Mouse (Mus musculus): ENCODE data around the gene Dad1.
"Not testable (repeated sequence)": the region's sequence is repeated elsewhere in the genome, so short reads cannot be mapped to it uniquely, and the experiment has no call there.

The Dad1 gene

DNA sequence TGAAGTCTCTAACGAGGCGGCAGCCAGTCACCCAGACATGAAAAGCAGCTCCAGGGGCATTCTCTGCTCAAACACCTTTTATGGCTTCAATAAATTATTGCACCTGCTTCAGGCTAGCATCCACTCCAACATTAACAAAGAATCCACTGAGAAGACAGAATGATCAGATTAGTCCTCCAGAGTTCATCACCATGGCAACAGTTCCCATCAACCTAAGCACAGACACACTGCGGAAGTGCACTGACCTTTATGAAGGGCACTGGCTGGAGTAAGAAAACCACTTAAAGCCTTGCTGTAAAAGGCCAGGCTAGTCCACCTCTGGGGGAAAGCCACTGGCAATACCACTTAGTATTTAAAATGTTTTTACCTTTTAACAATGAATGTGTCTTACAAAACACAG is 9.7 kb downstream of the Dad1 start:
- no peak for DNase-seq

DNA sequence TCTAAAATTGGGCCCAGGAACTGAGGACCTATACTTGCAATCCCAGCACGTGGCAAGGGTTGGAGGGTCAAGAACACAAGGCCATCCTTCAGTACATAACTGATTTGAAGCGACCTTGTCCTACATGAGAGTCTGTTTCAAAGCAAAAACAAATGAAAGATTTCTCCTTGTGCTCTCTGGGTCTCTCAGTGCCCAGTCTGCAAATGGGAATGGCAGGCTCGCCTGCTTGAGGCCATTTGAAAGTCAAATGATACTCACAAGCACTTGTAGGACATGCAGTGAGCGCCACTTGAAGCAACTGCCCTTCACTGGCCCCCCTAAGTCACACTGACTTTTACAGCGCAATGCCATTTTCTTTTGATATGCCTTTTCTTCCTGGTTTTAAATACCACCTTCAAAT is 13.4 kb downstream of the Dad1 start:
- no peak for DNase-seq

DNA sequence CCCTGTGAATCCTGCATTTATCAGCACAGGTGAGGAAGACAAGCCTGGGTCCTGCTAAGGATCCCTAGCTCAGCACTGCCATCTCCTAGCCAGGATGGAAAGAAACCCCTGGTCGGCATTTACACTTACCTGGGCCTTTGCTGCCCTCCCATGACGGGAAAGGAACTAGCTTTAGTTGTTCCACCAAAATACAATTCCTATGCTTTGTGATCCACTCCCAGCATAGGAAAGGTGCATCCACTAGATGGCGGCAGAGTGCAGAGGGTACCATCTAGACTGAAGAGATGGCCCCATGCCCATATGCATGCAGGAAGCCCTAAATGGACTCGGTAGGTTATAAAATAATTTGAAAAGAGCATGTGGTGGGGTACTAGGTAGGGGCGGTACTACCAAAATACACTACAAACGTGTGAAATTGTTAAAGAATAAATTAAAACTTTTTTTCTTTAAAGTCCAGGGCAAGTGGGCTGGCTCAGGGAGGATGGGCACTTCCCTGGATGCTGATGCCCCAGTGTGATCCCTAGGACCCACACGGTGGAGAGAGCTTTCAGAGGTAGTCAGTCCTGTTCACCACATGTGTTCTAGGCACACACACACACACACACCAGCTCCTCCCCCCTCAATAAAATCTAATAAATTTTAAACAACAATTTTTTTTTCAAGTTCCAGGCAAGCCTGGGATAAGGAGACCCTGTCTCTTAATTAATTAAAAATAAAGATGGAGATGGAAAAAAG is 14.7 kb downstream of the Dad1 start:
- peak; percentile 78 for DNase-seq

DNA sequence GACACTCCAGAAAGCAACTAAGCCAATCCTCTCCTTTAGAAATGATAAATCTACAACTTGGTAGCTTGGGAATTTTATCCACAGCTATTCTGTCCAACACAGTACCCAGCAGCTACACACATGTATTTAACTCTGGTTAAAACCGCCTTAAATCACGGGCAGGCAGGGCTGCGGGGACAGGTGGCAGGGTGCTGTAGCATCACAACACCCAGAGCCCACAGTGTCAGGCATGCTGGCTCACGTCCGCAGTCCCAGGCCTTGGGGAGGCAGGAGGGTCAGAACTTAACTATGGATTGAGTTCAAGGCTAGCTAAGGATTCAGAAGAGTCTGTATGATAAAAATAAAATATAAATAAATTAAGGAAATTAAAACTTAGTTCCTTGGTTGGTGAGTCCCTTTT is 17.0 kb downstream of the Dad1 start:
- no peak for DNase-seq

DNA sequence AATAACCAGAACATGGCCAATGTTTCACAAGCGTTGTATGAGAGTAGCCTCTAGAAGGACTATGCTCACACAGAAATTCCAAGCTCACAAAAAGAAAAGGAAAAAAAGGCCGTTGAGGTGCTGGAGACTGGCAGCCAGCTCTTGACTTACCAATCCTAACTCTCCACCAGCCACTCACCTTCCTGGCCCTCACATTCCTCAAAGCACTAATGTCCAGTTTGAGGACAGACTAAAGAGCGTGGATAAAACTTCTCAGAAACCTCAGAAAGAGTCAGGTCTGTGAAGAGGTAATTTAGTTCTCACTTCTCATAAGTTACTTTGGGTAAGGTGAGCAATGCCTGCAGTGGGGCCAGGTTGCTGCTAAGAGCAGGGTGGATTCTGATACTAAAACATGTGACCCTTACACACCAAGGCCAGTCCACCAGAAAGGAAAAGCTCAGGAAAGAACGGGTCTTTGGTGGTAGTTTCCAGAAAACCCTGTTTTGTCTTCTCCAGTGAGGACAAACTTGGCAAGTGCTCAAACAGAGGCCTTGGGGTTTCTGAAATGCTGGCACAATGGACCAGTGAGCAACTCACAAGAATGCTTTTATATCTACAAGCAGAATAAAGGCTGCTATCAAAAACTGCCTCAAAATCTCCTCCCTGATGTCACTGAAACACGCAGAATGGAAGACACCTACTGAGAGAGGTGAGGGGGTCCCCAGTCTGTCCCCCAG is 17.9 kb downstream of the Dad1 start:
- DNase-seq = no peak

DNA sequence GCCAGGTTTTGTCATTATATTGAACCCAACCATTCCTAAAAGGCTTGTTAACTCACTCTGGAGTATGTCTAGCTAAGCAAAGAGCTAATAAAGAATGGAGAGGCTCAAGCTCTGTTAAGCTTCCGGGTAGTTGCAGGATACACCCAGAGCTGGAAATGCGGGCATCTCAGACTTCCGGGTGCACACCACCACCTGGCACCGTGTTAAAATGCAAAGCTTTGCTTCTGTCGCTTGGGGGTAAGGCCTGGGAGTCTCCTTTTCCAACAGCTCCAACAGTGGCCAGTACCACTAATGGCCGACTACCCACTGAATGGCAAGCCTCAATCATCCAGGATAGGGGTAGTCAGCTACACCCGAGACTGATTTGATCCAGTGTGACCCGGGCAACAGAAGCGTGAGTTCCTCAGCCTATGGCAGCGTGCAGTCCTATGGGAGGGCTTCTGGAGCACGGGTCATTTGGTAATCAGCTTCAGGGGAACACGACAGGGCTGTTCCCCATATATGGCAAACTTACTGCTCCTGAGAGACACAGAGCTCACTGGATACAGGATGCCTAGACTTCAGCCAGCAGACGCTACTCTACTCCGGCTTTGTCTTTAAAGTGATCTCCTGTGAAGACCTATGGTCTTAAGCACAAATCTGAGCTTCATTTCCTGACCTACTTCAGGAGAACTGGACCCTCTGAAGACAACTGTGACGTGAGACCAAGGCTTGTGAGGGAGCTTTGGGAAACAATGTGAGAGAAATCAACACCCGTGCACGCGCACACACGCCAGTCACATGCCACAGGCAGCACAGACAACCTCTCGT is 19.5 kb downstream of the Dad1 start:
- no peak for DNase-seq

DNA sequence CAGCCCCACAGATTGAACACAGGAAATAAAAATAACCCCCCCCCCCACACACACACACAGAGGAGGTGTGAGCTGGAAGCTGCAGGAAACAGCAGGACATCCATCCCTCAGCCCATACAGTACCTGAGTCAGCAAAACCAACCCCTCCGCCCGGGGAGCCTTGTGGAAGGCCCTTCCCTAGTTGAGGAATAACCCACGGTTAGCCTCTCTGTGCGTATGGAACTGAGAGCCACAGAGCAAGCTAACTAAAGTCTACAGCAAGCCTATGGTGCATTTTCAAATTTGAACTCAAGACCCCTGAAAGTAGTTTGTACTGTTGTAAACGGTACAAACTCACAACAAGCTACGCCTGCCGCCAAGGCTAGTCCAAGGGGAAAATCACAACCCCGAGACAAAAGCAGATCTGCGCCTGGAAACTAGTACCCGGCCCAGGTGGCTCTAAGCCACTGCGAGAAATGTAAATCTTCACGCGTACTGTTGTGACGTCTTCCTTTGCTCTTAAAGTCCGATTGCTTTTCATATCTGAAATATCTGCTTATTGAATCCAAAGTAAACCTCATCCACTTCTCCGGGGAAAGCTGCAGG is 20.3 kb downstream of the Dad1 start:
- DNase-seq = no peak

DNA sequence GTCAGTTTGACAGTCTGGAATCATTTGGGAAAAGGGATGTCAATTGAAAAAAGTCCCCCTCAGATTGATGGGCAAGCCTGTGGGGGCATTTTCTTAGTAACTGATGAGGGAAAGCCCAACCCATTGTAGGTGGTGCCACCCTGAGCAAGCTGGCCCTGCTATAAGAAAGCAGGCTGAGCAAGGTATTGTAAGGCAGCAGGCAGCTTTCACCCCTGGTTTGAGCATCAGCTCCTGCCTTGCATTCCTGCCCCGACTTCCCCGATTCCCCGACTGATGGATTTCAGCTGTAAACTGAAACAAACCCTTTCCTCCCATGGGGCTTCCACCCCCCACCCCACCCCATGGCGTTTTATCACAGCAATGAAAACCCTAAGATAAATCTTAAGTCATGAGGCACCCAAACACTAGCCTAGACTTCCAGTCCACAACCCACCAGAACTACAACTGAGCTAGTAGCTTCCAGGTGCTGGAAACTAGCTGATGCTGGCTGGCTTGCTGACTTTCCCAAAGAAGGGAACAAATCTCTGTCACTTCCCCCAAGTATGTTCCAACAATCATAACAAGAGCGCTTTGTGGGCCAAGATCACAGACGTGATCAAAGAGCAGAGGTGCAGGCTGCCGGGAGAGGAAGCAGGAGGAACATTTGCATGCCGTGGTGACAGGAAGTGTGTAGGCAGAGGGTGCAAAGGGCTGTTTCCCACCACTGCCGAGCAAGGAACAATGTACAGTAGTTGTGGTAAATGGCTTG is 20.9 kb downstream of the Dad1 start:
- no peak for DNase-seq

DNA sequence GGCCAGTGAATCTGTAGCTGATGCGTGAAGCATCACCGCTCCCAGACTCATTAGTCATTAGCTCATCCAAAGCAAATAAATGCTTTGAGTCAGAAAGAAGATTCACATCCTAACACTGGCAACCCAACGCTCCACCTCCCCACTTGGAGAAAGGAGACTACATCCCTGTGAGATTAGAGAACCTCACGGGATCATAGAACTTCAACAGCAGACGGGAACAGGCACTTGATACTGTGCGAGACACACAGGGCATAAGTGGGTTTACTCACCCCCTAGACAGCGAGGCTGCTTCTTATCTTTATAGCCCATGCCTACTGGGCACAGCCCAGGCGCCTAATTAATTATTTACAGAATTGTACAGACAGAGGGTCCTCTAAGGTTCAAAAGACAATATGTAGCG is 21.8 kb downstream of the Dad1 start:
- DNase-seq = no peak

DNA sequence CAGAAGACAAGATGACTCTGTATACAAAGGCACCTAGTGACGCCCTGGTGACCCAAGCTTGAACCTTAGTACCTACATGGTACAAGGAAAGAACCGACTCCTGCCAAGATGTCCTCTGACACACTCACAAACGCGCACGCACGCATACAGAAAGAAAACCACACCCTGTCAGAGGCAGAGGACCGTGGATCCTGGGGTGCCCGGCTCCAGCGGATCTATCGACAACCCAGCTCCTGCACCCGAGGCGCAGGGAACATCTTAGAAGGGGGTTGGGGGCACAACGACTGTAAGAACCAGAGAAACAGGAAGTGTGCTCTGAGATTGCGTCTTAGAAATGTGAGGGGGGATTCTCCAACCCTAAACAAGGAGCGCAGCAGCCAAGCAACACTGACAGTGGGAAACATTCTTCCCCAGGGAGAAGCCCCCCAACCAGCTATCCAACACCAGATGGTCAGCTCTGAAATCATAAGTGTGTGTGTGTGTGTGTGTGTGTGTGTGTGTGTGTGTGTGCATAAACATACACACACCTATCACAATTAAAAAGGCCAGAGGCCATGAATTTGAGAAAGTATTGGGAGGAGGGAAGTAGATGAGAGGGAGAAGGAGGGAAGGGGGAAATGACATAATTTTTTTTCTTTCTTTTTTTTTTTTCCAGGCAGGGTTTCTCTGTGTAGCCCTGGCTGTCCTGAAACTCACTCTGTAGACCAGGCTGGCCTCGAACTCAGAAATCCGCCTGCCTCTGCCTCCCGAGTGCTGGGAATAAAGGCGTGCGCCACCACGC is 22.5 kb downstream of the Dad1 start:
- no peak for DNase-seq

DNA sequence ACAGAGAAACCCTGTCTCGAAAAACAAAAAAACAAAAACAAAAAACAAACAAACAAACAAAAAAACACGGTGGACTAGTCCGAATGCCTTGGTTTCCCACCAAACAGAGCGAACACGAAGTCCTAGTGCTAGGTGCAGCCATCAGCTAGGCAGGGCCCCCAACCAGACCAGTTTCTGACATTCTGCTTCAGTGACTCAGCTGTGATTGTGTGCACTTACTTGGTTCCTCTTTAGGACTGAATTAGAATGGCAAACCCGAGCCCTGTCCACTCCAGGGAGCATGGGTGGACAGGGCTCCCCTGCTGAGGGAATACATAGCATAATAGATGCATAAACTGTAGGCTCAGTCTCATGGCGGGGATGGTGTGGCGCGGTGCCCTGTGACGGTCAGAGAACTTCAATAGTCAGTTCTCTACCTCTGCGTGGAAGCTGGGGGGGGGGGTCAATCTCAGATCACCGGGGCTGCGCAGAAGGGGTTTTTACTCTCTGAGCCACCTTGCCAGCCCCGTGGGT is 23.2 kb downstream of the Dad1 start:
- DNase-seq = no peak

DNA sequence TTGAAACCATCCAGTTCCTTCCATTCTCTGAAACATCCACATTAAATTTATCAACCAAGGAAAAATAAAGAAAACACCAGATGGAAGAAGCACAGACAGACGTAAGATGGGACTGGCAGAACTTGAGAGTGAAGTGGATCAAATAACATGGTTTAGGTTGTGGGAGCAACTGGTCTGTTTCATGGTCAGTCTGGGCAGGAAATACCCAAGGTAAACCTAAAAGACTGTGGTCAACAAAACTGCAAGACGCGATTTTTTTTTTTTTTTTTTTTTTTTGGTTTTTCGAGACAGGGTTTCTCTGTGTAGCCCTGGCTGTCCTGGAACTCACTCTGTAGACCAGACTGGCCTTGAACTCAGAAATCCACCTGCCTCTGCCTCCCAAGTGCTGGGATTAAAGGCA is 24.1 kb downstream of the Dad1 start:
- not testable (repeated sequence) for DNase-seq

DNA sequence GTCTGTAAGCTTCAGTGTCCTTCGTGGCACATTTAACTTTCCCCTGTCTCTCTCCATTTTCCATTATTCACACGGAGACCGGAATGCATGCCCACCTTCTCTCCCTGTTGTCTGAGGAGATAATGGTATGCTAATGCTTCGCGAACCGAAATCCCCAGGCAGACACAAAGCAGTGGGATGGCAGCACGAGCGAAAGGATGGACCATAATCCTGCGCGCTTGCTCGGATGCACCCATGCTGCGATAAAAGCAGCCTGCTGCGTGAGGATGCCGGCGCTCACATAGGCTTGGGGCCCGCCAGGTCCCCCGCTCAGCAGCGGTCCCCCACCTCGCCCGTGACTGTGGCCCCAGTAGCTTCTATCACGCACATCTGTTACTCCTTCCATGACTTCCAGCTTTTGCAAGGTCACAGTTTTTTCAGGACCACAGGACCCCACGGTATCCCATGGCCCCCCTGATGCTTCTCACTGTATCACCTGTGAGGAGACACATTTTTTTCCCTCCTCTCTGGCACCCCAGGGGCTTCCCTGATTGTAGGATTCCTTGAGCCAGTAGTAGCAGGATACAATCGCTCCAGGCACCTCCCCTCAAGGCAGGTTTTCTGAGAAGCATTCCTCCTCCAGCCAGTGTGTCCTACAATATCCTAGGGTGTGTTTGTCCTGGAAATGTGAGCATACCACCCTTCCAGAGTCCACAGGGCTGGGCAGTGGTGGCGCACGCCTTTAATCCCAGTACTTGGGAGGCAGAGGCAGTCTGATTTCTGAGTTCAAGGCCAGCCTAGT is 24.8 kb downstream of the Dad1 start:
- peak; percentile 33 for DNase-seq

DNA sequence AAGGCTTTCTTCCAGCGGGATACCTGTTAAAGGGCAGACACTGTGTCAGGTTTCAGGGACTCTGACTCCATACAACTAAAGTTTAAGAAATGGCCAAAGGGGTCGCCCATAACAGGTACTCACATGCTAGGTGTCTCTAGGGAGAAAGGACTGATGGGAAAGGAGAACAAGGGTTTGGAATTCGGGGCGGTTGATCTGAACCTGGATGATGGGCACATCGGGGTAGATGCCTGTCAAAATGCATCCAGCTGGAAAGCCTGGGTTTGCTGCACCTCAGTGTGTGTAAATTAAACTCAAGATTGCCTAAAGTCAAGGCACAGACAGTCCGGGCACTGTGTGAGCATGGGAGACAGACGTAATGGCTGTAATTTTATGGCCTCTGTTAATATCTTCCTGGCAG is 25.4 kb downstream of the Dad1 start:
- DNase-seq = no peak

DNA sequence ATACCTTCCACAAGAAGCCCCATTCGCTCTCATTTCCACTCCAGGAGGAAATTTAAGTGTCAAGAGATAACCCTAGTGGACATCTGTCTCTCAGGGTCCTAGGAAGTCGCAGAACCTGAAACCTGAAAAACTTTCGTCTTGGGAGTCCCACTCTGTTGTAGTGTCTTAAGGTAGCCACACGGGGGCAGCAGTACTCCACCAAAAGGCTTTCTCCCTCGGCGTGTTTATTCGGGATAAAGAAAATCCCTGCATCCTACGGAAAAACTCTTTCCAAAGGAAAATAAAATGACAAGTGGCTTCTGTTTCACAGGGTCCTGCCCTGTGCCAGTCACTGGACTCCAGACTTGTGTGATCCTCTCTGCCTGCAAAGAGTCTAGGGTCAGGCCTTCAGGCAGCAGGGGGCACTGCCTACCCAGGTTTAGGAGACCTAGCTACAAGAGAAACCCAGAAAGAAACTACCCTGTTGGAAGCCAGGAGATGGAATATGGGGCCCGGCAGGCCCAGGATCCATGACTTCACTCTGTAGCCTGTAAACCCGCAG is 25.9 kb downstream of the Dad1 start:
- DNase-seq = peak; percentile 76

DNA sequence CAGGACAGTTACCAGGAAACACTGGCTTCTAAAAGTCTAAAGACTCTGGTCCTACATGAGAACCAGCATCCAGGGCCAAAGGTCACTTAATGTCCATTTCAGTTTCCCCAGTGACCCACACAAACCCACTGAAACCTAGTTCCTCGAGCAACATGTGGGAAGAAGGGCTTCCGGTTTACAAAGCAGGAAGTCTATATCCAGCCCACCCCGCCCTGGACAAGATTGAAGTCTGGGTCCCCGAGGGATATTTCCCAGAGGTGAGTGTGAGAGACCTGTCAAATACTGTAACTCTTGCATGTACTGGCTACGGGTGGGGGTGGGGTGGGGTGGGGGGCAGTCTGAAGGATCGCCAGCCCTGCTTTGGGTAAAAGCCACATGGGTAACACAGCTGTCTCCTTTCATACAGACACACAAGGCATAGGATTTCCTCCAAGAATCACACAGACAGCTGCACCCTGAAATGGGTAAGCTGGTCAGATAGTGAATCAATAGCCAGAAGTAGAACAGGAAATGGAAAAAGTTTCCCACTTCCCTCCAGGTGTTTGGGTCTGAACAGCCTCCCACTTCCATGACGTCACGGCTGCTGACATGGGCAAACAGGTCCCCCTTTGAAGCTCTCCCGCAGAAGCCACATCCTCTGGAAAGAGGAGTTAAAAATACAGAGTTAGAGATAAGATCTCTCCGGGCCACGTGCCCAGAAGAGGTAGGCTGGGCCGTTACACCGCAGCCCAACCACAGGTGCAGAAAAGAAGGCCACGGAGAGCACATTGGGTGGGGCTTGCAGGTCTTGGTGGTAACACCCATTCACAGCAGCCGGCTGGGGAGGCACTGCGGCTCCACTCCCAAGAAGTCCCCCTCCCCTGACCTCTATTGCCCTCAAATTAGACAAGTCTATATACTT is 26.7 kb downstream of the Dad1 start:
- DNase-seq = no peak

DNA sequence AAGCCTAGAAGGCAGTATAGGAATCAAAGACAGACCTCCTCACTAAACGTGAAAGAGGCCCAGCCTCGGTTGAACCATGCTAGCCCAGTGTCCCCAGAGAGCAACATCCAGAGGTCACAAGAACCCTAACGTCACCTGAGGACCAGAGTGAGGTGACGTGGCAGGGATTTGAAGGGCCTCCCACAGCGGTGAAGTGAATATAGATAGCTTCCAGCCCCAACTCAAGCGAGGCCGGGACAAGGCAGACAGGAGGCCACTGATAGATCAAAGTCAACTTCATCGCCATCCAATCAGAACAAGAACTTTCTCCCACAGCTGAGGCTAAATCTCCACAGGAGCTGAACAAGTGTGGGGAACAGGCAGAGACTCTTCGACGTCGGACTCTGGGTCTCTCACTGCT is 28.2 kb downstream of the Dad1 start:
- DNase-seq = no peak

DNA sequence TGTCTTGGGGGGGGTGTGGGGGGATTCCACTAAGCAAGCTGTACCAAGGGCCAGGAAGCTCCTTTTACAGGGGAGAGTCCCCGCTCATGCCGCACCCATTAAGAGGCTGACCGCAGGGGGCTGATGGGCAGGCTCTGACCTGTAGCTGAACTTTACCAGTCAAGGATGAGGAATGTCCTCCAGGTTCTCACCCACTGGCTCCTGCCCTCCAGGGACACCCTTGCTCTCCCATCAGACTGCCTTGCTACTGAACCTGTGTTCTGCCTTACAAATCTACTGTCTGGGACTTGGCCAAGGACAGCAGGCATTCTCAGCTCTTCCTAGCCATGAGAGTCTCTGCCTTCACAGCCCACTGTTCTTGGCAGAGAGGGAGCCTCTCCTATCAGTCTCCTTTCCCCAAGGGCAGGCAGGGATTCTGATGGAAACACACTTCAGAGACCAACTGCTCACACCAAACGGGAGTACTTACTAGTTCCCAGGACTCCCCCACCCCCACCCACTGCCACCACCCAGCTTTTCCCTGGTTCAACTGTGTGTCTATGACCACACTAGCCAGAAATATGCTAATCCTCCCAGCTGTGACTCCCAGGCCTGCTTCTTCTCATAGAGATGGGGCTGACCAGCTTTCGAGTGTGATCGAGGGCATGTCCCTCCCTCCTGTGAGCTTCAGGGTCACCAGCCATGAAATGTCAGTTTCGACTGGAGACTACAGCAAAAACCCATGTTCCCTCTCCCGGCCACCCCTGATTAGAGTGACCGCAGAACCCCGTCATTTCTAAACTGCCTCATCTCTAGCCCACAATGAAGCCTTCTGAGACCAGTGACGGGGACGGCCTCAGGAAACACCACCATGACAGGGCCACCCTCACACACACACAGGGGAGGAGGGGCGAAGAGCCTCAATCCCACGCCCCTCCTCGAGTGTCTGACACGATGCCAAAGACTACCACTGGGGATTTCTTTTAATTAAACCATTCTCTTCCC is 29.1 kb downstream of the Dad1 start:
- no peak for DNase-seq

Measured in cerebellum, adult 9-10 months (tissue).